11 mouse cellular contexts compared by ENCODE assay signal in genomic region chrX:103557496-103557895, GRCm38 (mm10).
DNase-seq lines count a peak whose midpoint lies in the region; ATAC-seq and TF ChIP-seq lines count a peak whose summit lies in the region.
"Had no signal": no experiment of that assay in that cellular context is flagged by ENCODE, and none has a peak within 500 bp of the region (broad histone marks: within the 10 kb centered on the region; RNA-seq: fewer than 3 reads in every experiment).

No protein-coding gene starts in this region.

- H3K36me3 ChIP-seq in liver, embryonic 15.5 days (replicated peaks): no peaks in the 10 kb centered on the region

- no peaks in the 10 kb centered on the region for H3K9me3 ChIP-seq in liver, embryonic 15.5 days (replicated peaks)
- H3K9me3 ChIP-seq: embryonic facial prominence, embryonic 13.5 days had no signal

- H3K27me3 ChIP-seq in liver, embryonic 15.5 days: no peaks in the 10 kb centered on the region
- H3K27me3 ChIP-seq: embryonic facial prominence, embryonic 13.5 days had no signal

- DNase-seq in cerebellum, postnatal 10 days: peak; percentile 42 to 75
- DNase-seq in cerebellum, adult 11 months: no peak
- DNase-seq in layer of hippocampus, adult 2 months (ENCODE audit: low spot score in 2 of 2): no peak
- DNase-seq in layer of hippocampus, postnatal 36 days: no peak
- DNase-seq in urinary bladder, adult 2 months (ENCODE audit: low spot score): no peak
- DNase-seq in frontal cortex, postnatal 10 days (ENCODE audit: low spot score in 2 of 2): no peak
- DNase-seq: gastrocnemius, postnatal 36 days; kidney, postnatal 36 days had no signal

- H3K4me2 ChIP-seq in liver, embryonic 15.5 days: no peak overlapping the region
- H3K4me2 ChIP-seq: embryonic facial prominence, embryonic 13.5 days had no signal

- no peak for ATAC-seq in liver, embryonic 15.5 days (ENCODE audit: insufficient read depth)

- TF ChIP-seq CTCF in layer of hippocampus, adult 2 months (conservative IDR thresholded peaks at IDR 0.05): no peak
- no peak for TF ChIP-seq CTCF in bone marrow macrophage, adult 2 months (IDR thresholded peaks at IDR 0.05; ENCODE audit: low read depth, low read length)

- WGBS in liver, embryonic 15.5 days (ENCODE audit: insufficient replicate concordance): 70% methylated on average over 4 of the region's 4 CpGs

- TF ChIP-seq POLR2A in bone marrow macrophage, adult 2 months (IDR thresholded peaks at IDR 0.05; ENCODE audit: borderline replicate concordance, low read depth, low read length): no peak

- H3K9ac ChIP-seq in liver, embryonic 15.5 days: no peak overlapping the region
- H3K9ac ChIP-seq: embryonic facial prominence, embryonic 13.5 days had no signal

- peaks cover 41% of the 10 kb centered on the region for H3K4me1 ChIP-seq in bone marrow macrophage, adult 2 months (ENCODE audit: control insufficient read depth, insufficient read depth, low read length)
- H3K4me1 ChIP-seq in liver, embryonic 15.5 days (replicated peaks): no peaks in the 10 kb centered on the region; the same call in 1 of the 2 replicates

- H3K4me3 ChIP-seq in layer of hippocampus, adult 2 months: no peak overlapping the region
- no peak overlapping the region for H3K4me3 ChIP-seq in bone marrow macrophage, adult 2 months (ENCODE audit: insufficient read depth, low read length)
- H3K4me3 ChIP-seq in liver, embryonic 15.5 days (replicated peaks): no peak overlapping the region
- H3K4me3 ChIP-seq: embryonic facial prominence, embryonic 13.5 days had no signal

- peak overlapping the region; percentile 80; the same call in 1 of the 2 replicates for H3K27ac ChIP-seq in layer of hippocampus, adult 2 months
- H3K27ac ChIP-seq in bone marrow macrophage, adult 2 months (ENCODE audit: insufficient read depth, low read depth, low read length): peak overlapping the region; percentile 87
- H3K27ac ChIP-seq in liver, embryonic 15.5 days (replicated peaks): peak overlapping the region; percentile 59
- H3K27ac ChIP-seq: embryonic facial prominence, embryonic 13.5 days had no signal

Comparison
In these comparisons a context has a peak if more than half of its experiments do, and no peak if none do; other contexts are left out.
1. DNase-seq: peak in cerebellum, postnatal 10 days (2 of 2); none in cerebellum, adult 11 months (single experiment), layer of hippocampus, adult 2 months (0 of 2), layer of hippocampus, postnatal 36 days (0 of 2), urinary bladder, adult 2 months (single experiment) and frontal cortex, postnatal 10 days (0 of 2).
2. Peak in every context shown above with its lines, with median percentiles within 50 percentile points of each other: H3K27ac ChIP-seq.